Mouse (Mus musculus): ENCODE results near the gene Adgrg1. TPM values are rescaled to one million over a fixed set of nuclear protein-coding genes. Genes with fewer than 3 reads are reported as not detected.

The Adgrg1 gene
- polyA plus RNA-seq, 1 experiment from 2014 or later = 66.2 TPM

DNA sequence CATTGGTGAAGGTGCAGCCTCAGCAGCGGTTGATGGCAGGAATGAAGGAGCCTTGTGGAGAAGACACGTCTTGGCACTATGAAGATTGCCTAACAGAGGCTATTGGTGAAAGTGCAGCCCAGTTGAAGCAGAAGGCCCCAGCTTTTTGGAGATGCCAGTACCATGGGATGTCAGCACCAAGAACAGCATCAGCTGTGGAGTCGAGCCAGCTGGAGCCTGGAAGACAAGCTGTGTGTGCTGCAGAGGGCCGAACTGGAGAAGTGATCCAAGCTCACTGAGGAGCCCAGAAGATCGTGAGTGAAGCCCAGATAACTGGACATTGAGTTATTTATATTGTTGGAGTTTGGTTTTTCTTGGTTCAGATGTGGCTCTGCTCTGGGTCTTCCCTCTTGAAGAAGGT is 22.5 kb upstream of the Adgrg1 start:
- Histone ChIP-seq H3K4me1 (ENCODE audit: insufficient read depth, low read length) (peaks cover 13% of the 10 kb centered on the region), H3K27me3 (ENCODE audit: insufficient read depth, low read length) (no peaks in the 10 kb centered on the region), H3K27ac (ENCODE audit: low read length) (no peak overlapping the region), H3K9ac (replicated peaks; ENCODE audit: low read length) (no peak overlapping the region), H3K36me3 (ENCODE audit: insufficient read depth, low read length) (no peaks in the 10 kb centered on the region), H3K9me3 (ENCODE audit: low read length) (no peaks in the 10 kb centered on the region), H3K4me3 (ENCODE audit: low read length) (no peak overlapping the region), H3K4me2 (replicated peaks; ENCODE audit: low read depth, low read length) (no peak overlapping the region)
- WGBS = 75% methylated on average over 5 of the region's 5 CpGs
- no peak for ATAC-seq (ENCODE audit: low FRiP score, low TSS enrichment)

- Histone ChIP-seq H3K9me3 (ENCODE audit: low read length) (no peaks in the 10 kb centered on the region), H3K4me3 (ENCODE audit: low read length) (no peak overlapping the region), H3K27ac (ENCODE audit: low read length) (no peak overlapping the region), H3K27me3 (ENCODE audit: insufficient read depth, low read length) (no peaks in the 10 kb centered on the region), H3K4me2 (replicated peaks; ENCODE audit: low read depth, low read length) (no peak overlapping the region), H3K9ac (replicated peaks; ENCODE audit: low read length) (no peak overlapping the region), H3K4me1 (ENCODE audit: insufficient read depth, low read length) (peaks cover 13% of the 10 kb centered on the region), H3K36me3 (ENCODE audit: insufficient read depth, low read length) (no peaks in the 10 kb centered on the region)
- WGBS = 61% methylated on average over 7 of the region's 7 CpGs
- no peak for ATAC-seq (ENCODE audit: low FRiP score, low TSS enrichment)
Measured at GRCm38 (mm10) chr8:94953624-94954367, 20.8 kb upstream of the Adgrg1 start.

DNA sequence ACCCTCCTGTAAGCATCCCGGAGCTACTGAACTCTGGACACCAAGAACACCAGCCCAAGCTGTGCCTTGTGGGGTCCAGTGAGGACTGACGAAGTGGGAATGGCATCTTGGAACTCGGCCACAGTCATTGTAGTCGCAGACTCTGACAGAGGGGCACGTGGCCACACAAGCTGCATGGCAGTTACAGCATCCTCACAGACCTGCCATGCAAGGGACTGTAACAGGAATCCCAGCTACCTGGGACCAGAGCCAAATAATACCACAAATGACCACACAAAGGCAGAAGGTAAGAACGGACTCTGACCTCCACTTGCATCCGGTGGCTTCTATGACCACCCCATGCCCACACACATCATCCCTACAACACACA is 20.2 kb upstream of the Adgrg1 start:
- H3K9me3 ChIP-seq (ENCODE audit: low read length) = no peaks in the 10 kb centered on the region
- H3K4me1 ChIP-seq (ENCODE audit: insufficient read depth, low read length) = peaks cover 13% of the 10 kb centered on the region
- no peak for ATAC-seq (ENCODE audit: low FRiP score, low TSS enrichment)
- no peaks in the 10 kb centered on the region for H3K27me3 ChIP-seq (ENCODE audit: insufficient read depth, low read length)
- H3K9ac ChIP-seq (replicated peaks; ENCODE audit: low read length) = no peak overlapping the region
- no peak overlapping the region for H3K4me3 ChIP-seq (ENCODE audit: low read length)
- no peak overlapping the region for H3K4me2 ChIP-seq (replicated peaks; ENCODE audit: low read depth, low read length)
- H3K27ac ChIP-seq (ENCODE audit: low read length) = no peak overlapping the region
- H3K36me3 ChIP-seq (ENCODE audit: insufficient read depth, low read length) = no peaks in the 10 kb centered on the region
- WGBS = 56% methylated on average over 7 of the region's 7 CpGs

GRCm38 (mm10) chr8:94954921-94955758 is 19.4 kb upstream of the Adgrg1 start:
- H3K9me3 ChIP-seq (ENCODE audit: low read length) = no peaks in the 10 kb centered on the region
- no peaks in the 10 kb centered on the region for H3K36me3 ChIP-seq (ENCODE audit: insufficient read depth, low read length)
- peaks cover 18% of the 10 kb centered on the region for H3K4me1 ChIP-seq (ENCODE audit: insufficient read depth, low read length)
- no peaks in the 10 kb centered on the region for H3K27me3 ChIP-seq (ENCODE audit: insufficient read depth, low read length)
- peak overlapping the region; percentile 71 for H3K27ac ChIP-seq (ENCODE audit: low read length)
- no peak overlapping the region for H3K4me3 ChIP-seq (ENCODE audit: low read length)
- no peak overlapping the region for H3K9ac ChIP-seq (replicated peaks; ENCODE audit: low read length)
- ATAC-seq (ENCODE audit: low FRiP score, low TSS enrichment) = peak; percentile 43; the same call in 1 of the 2 replicates
- WGBS = 16% methylated on average over 9 of the region's 9 CpGs
- H3K4me2 ChIP-seq (replicated peaks; ENCODE audit: low read depth, low read length) = 0 out of 2 replicates have a peak overlapping the region, but pooled peaks have one; percentile 15

- no peaks in the 10 kb centered on the region for H3K9me3 ChIP-seq (ENCODE audit: low read length)
- H3K27me3 ChIP-seq (ENCODE audit: insufficient read depth, low read length) = no peaks in the 10 kb centered on the region
- H3K27ac ChIP-seq (ENCODE audit: low read length) = peak overlapping the region; percentile 71
- ATAC-seq (ENCODE audit: low FRiP score, low TSS enrichment) = peak; percentile 62
- 62% methylated on average over 1 of the region's 1 CpGs for WGBS
- no peaks in the 10 kb centered on the region for H3K36me3 ChIP-seq (ENCODE audit: insufficient read depth, low read length)
- peaks cover 20% of the 10 kb centered on the region for H3K4me1 ChIP-seq (ENCODE audit: insufficient read depth, low read length)
- no peak overlapping the region for H3K4me2 ChIP-seq (replicated peaks; ENCODE audit: low read depth, low read length)
- no peak overlapping the region for H3K9ac ChIP-seq (replicated peaks; ENCODE audit: low read length)
- no peak overlapping the region for H3K4me3 ChIP-seq (ENCODE audit: low read length)
Measured at GRCm38 (mm10) chr8:94956078-94956574, 18.4 kb upstream of the Adgrg1 start.

DNA sequence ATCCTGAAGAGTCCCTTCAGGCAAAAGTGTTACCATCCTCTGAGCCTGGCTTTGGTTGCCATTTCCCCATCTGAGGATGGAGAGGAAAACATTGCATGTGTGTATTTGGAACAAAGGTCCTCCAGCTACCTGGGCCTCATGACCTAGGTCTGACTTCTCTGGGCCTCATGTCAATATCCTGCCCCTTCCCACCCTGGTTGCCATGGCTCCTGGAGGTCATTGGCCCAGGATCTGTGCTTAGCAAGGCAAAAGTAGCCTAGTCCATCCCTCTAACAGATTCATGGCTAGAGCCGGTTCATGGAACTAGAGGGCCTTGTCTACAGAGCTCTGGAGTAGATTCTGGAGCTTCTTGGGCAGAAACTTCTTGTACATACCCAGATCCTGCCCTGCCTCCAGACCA is 12.3 kb upstream of the Adgrg1 start:
- Histone ChIP-seq H3K9me3 (ENCODE audit: low read length) (no peaks in the 10 kb centered on the region), H3K27ac (ENCODE audit: low read length) (no peak overlapping the region), H3K27me3 (ENCODE audit: insufficient read depth, low read length) (no peaks in the 10 kb centered on the region), H3K9ac (replicated peaks; ENCODE audit: low read length) (no peak overlapping the region), H3K4me2 (replicated peaks; ENCODE audit: low read depth, low read length) (no peak overlapping the region), H3K4me3 (ENCODE audit: low read length) (no peak overlapping the region), H3K36me3 (ENCODE audit: insufficient read depth, low read length) (no peaks in the 10 kb centered on the region), H3K4me1 (ENCODE audit: insufficient read depth, low read length) (peaks cover 16% of the 10 kb centered on the region)
- WGBS = 75% methylated on average over 1 of the region's 1 CpGs
- ATAC-seq (ENCODE audit: low FRiP score, low TSS enrichment) = no peak

DNA sequence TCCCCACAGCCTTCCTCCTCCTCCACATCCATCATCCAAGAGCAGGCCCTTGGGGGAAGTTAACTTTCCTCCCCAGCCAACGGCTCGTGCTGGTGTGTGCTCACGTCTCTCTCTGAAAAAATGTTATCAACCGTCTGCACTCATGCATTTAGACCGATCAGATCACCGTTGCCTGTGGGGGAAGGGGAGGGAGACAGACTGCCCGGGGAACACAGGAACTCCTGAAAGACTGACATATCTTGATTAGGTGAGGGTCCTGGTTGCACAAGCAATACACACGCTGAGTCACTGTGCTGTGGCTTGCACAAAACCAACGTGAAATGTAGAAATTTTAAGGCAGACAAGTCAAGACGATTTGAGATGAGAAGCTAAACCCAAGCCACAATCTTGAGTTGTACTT is 9.7 kb upstream of the Adgrg1 start:
- no peaks in the 10 kb centered on the region for H3K36me3 ChIP-seq (ENCODE audit: insufficient read depth, low read length)
- no peaks in the 10 kb centered on the region for H3K27me3 ChIP-seq (ENCODE audit: insufficient read depth, low read length)
- H3K9me3 ChIP-seq (ENCODE audit: low read length) = no peaks in the 10 kb centered on the region
- no peak overlapping the region for H3K9ac ChIP-seq (replicated peaks; ENCODE audit: low read length)
- H3K4me3 ChIP-seq (ENCODE audit: low read length) = no peak overlapping the region
- H3K4me1 ChIP-seq (ENCODE audit: insufficient read depth, low read length) = peaks cover 16% of the 10 kb centered on the region
- peak overlapping the region; percentile 72 for H3K27ac ChIP-seq (ENCODE audit: low read length)
- peak overlapping the region; percentile 17; the same call in 1 of the 2 replicates for H3K4me2 ChIP-seq (replicated peaks; ENCODE audit: low read depth, low read length)
- 21% methylated on average over 10 of the region's 10 CpGs for WGBS
- 0 out of 2 replicates have a peak, but pooled peaks have one; percentile 39 for ATAC-seq (ENCODE audit: low FRiP score, low TSS enrichment)

DNA sequence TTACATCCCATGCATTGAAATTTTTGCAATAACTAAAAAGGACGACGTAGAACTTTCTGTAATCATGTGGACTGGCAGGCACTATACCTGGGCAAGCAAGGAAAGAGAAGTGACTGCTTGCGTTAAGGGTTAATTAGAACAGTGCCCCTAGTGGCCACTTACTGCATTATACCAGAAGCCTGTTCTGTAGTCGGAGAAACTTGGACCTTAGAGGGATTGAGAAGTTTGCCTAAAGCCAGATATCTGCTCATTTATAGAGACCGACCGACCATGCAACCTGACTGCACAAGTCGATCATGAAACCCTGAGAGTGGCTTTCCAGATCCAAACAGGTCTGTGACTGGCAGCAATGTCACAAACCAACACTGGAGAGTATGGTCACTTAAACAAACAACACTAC is 8.0 kb upstream of the Adgrg1 start:
- WGBS = 17% methylated on average over 7 of the region's 7 CpGs
- Histone ChIP-seq H3K9ac (replicated peaks; ENCODE audit: low read length) (no peak overlapping the region), H3K27ac (ENCODE audit: low read length) (no peak overlapping the region; the same call in 1 of the 2 replicates), H3K4me3 (ENCODE audit: low read length) (no peak overlapping the region), H3K36me3 (ENCODE audit: insufficient read depth, low read length) (no peaks in the 10 kb centered on the region), H3K4me2 (replicated peaks; ENCODE audit: low read depth, low read length) (no peak overlapping the region), H3K9me3 (ENCODE audit: low read length) (no peaks in the 10 kb centered on the region), H3K4me1 (ENCODE audit: insufficient read depth, low read length) (peaks cover 11% of the 10 kb centered on the region), H3K27me3 (ENCODE audit: insufficient read depth, low read length) (no peaks in the 10 kb centered on the region)
- no peak for ATAC-seq (ENCODE audit: low FRiP score, low TSS enrichment)

DNA sequence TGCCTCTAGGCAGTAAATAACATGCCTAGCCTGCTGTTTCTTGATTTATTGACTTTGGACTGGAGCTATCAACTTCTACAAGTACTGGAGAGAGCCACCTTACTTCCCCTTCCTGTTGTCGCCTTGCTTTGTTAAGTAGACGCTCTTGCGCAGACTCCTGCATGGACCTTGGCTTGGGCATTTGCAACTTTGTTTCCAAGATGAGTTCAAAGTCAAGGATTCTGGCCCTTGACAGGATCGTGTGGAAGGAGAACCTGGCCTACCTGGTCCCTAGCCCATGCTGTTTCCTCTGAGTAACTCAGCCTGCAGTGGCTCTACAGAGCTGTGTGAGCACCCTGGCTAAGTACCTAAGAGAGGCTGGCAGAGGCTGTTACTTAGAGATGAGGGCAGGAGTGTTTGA is 7.5 kb upstream of the Adgrg1 start:
- Histone ChIP-seq H3K27me3 (ENCODE audit: insufficient read depth, low read length) (no peaks in the 10 kb centered on the region), H3K36me3 (ENCODE audit: insufficient read depth, low read length) (no peaks in the 10 kb centered on the region), H3K4me3 (ENCODE audit: low read length) (no peak overlapping the region), H3K27ac (ENCODE audit: low read length) (no peak overlapping the region; the same call in 1 of the 2 replicates), H3K9ac (replicated peaks; ENCODE audit: low read length) (no peak overlapping the region), H3K9me3 (ENCODE audit: low read length) (no peaks in the 10 kb centered on the region), H3K4me2 (replicated peaks; ENCODE audit: low read depth, low read length) (no peak overlapping the region), H3K4me1 (ENCODE audit: insufficient read depth, low read length) (peaks cover 11% of the 10 kb centered on the region)
- WGBS = 63% methylated on average over 4 of the region's 4 CpGs
- ATAC-seq (ENCODE audit: low FRiP score, low TSS enrichment) = no peak

DNA sequence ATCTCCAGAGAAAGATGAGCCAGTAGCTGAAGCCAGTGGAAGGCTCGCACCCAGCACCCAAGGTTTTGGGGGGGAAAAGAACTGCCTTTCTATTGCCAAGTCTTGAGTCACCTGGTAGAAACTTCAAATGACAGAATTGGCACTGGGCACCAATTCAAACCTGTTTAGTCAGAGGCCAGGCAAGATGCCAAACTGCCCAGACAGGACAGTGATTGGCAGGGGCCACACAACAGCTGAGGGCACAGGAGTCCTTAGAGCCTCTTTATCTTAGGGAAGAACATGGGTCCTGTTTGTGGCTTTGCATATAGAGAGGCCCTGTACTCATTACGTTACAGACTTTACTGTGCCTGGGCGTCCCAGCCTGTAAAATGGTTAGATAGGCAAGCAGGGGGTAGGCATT is 7.0 kb upstream of the Adgrg1 start:
- Histone ChIP-seq H3K36me3 (ENCODE audit: insufficient read depth, low read length) (no peaks in the 10 kb centered on the region), H3K4me2 (replicated peaks; ENCODE audit: low read depth, low read length) (no peak overlapping the region), H3K4me3 (ENCODE audit: low read length) (no peak overlapping the region), H3K4me1 (ENCODE audit: insufficient read depth, low read length) (peaks cover 11% of the 10 kb centered on the region), H3K9ac (replicated peaks; ENCODE audit: low read length) (no peak overlapping the region), H3K27ac (ENCODE audit: low read length) (no peak overlapping the region), H3K27me3 (ENCODE audit: insufficient read depth, low read length) (no peaks in the 10 kb centered on the region), H3K9me3 (ENCODE audit: low read length) (no peaks in the 10 kb centered on the region)
- ATAC-seq (ENCODE audit: low FRiP score, low TSS enrichment) = no peak
- WGBS = 84% methylated on average over 3 of the region's 3 CpGs
